Mouse (Mus musculus) small intestine, adult 2 months (tissue): Measurements from ENCODE around the gene Papss1.

Experiments used
- CTCF ChIP-seq: fragments of 200-500 bp; IDR thresholded peaks from 2 replicates; pipeline ENCODE4 v1.5.1; 2012; ENCODE audit warnings: low read depth, mild to moderate bottlenecking, control low read depth, inconsistent platforms, low read length, moderate library complexity, mixed read lengths; ENCODE audit not compliant: insufficient replicate concordance, insufficient read length; ENCODE audit errors: extremely low read depth
- POLR2A ChIP-seq: fragments of 200-500 bp; IDR thresholded peaks from 2 replicates; pipeline ENCODE4 v1.6.1; 2012; ENCODE audit warnings: low read depth, mild to moderate bottlenecking, control low read depth, inconsistent platforms, low read length, moderate library complexity

GRCm38 (mm10) chr3:131573555-131573954 is 9.0 kb downstream of the Papss1 start:
- no peak for TF ChIP-seq POLR2A
- no peak for TF ChIP-seq CTCF
